Mouse (Mus musculus) lung, postnatal 0 days (tissue): Measurements from ENCODE around the gene Adamtsl5.

Experiments
- CTCF ChIP-seq: IDR thresholded peaks from 2 replicates; pipeline ENCODE4 v1.5.1; 2016; ENCODE audit warnings: antibody characterized with exemption, mild to moderate bottlenecking
- EP300 ChIP-seq: IDR thresholded peaks from 2 replicates; pipeline ENCODE4 v1.6.1; 2016; ENCODE audit warnings: antibody characterized with exemption, mild to moderate bottlenecking, control low read depth

- TF ChIP-seq CTCF (no peak), EP300 (0 out of 2 replicates have a peak, but pooled peaks have one; percentile 25)
These were observed 17.3 kb downstream of the Adamtsl5 start for GRCm38 (mm10) chr10:80330888-80331287.
